ENCODE assay signal across 10 mouse cellular contexts in genomic region chr13:71403654-71404560, GRCm38 (mm10).
DNase-seq lines count a peak whose midpoint lies in the region; ATAC-seq and TF ChIP-seq lines count a peak whose summit lies in the region.
"Had no signal": no experiment of that assay in that cellular context is flagged by ENCODE, and none has a peak within 500 bp of the region (broad histone marks: within the 10 kb centered on the region; RNA-seq: fewer than 3 reads in every experiment).

No protein-coding gene starts in this region.

- no peak overlapping the region for H3K4me3 ChIP-seq in embryonic facial prominence, embryonic 15.5 days (replicated peaks)
- no peak overlapping the region for H3K4me3 ChIP-seq in layer of hippocampus, adult 2 months
- H3K4me3 ChIP-seq in midbrain, embryonic 14.5 days (replicated peaks; ENCODE audit: low read depth, low read length) = no peak overlapping the region
- H3K4me3 ChIP-seq in thymus, adult 2 months (ENCODE audit: control insufficient read depth, insufficient read depth, low read length) = no peak overlapping the region
- no peak overlapping the region for H3K4me3 ChIP-seq in neural tube, embryonic 15.5 days (replicated peaks)
- H3K4me3 ChIP-seq: neural tube, embryonic 12.5 days had no signal

- no peaks in the 10 kb centered on the region for H3K9me3 ChIP-seq in embryonic facial prominence, embryonic 15.5 days (replicated peaks)
- H3K9me3 ChIP-seq in midbrain, embryonic 14.5 days (ENCODE audit: control insufficient read depth, low read length) = no peaks in the 10 kb centered on the region
- H3K9me3 ChIP-seq in neural tube, embryonic 15.5 days (replicated peaks) = no peaks in the 10 kb centered on the region
- H3K9me3 ChIP-seq: neural tube, embryonic 12.5 days had no signal

- no peak overlapping the region for H3K9ac ChIP-seq in embryonic facial prominence, embryonic 15.5 days
- H3K9ac ChIP-seq in midbrain, embryonic 14.5 days (replicated peaks; ENCODE audit: low read length) = no peak overlapping the region
- no peak overlapping the region for H3K9ac ChIP-seq in neural tube, embryonic 15.5 days (replicated peaks)
- H3K9ac ChIP-seq: neural tube, embryonic 12.5 days had no signal

- H3K4me2 ChIP-seq in embryonic facial prominence, embryonic 15.5 days (replicated peaks) = 0 out of 2 replicates have a peak overlapping the region, but pooled peaks have one; percentile 19
- 0 out of 2 replicates have a peak overlapping the region, but pooled peaks have one; percentile 17 for H3K4me2 ChIP-seq in midbrain, embryonic 14.5 days (ENCODE audit: low read length)
- no peak overlapping the region for H3K4me2 ChIP-seq in neural tube, embryonic 15.5 days
- H3K4me2 ChIP-seq: neural tube, embryonic 12.5 days had no signal

- no peak for TF ChIP-seq POLR2A in thymus, adult 2 months (IDR thresholded peaks at IDR 0.05; ENCODE audit: control insufficient read depth, extremely low read depth, insufficient read depth, low read length, poor library complexity)

- no peaks in the 10 kb centered on the region for H3K36me3 ChIP-seq in embryonic facial prominence, embryonic 15.5 days
- no peaks in the 10 kb centered on the region for H3K36me3 ChIP-seq in midbrain, embryonic 14.5 days (ENCODE audit: control insufficient read depth, insufficient read depth, low read length)
- no peaks in the 10 kb centered on the region for H3K36me3 ChIP-seq in thymus, adult 2 months (ENCODE audit: control insufficient read depth, insufficient read depth, low read length)
- H3K36me3 ChIP-seq in neural tube, embryonic 15.5 days = no peaks in the 10 kb centered on the region
- H3K36me3 ChIP-seq: neural tube, embryonic 12.5 days had no signal

- ATAC-seq in embryonic facial prominence, embryonic 15.5 days (ENCODE audit: insufficient number of reproducible peaks, low FRiP score, low TSS enrichment, low read depth) = peak; percentile 60; the same call in 1 of the 2 replicates
- ATAC-seq in midbrain, embryonic 14.5 days (ENCODE audit: low FRiP score, low TSS enrichment) = peak; percentile 46; the same call in 1 of the 2 replicates
- ATAC-seq in neural tube, embryonic 15.5 days (ENCODE audit: low FRiP score) = no peak

- H3K27me3 ChIP-seq in embryonic facial prominence, embryonic 15.5 days = no peaks in the 10 kb centered on the region
- no peaks in the 10 kb centered on the region for H3K27me3 ChIP-seq in midbrain, embryonic 14.5 days (ENCODE audit: control insufficient read depth, insufficient read depth, low read length)
- H3K27me3 ChIP-seq in thymus, adult 2 months (ENCODE audit: control insufficient read depth, insufficient read depth, low read length) = no peaks in the 10 kb centered on the region
- H3K27me3 ChIP-seq in neural tube, embryonic 15.5 days (replicated peaks) = no peaks in the 10 kb centered on the region
- H3K27me3 ChIP-seq: neural tube, embryonic 12.5 days had no signal

- no peak for TF ChIP-seq CTCF in layer of hippocampus, adult 2 months (conservative IDR thresholded peaks at IDR 0.05)
- no peak for TF ChIP-seq CTCF in thymus, adult 2 months (IDR thresholded peaks at IDR 0.05; ENCODE audit: borderline replicate concordance, control insufficient read depth, extremely low read depth, insufficient read depth, low read length, poor library complexity)

- H3K4me1 ChIP-seq in embryonic facial prominence, embryonic 15.5 days = peaks cover 11% of the 10 kb centered on the region
- peaks cover 12% of the 10 kb centered on the region; the same call in 1 of the 2 replicates for H3K4me1 ChIP-seq in midbrain, embryonic 14.5 days (ENCODE audit: control insufficient read depth, insufficient read depth, low read length)
- H3K4me1 ChIP-seq in thymus, adult 2 months (replicated peaks; ENCODE audit: control insufficient read depth, insufficient read depth, low read length) = no peaks in the 10 kb centered on the region
- 0 out of 2 replicates have a peak, but pooled peaks cover 3% of the 10 kb centered on the region for H3K4me1 ChIP-seq in neural tube, embryonic 15.5 days
- H3K4me1 ChIP-seq: neural tube, embryonic 12.5 days had no signal

- 0 out of 2 replicates have a peak overlapping the region, but pooled peaks have one; percentile 18 for H3K27ac ChIP-seq in embryonic facial prominence, embryonic 15.5 days (replicated peaks)
- H3K27ac ChIP-seq in layer of hippocampus, adult 2 months = peak overlapping the region; percentile 10; the same call in 1 of the 2 replicates
- no peak overlapping the region for H3K27ac ChIP-seq in midbrain, embryonic 14.5 days (replicated peaks; ENCODE audit: low read depth, low read length)
- H3K27ac ChIP-seq in thymus, adult 2 months (ENCODE audit: control insufficient read depth, insufficient read depth, low read length) = no peak overlapping the region
- H3K27ac ChIP-seq in neural tube, embryonic 15.5 days (replicated peaks) = no peak overlapping the region
- H3K27ac ChIP-seq: neural tube, embryonic 12.5 days had no signal

- DNase-seq in brain, adult 2 months (ENCODE audit: low read depth, low spot score) = peak; percentile 83
- peak; percentile 17 to 46 for DNase-seq in layer of hippocampus, adult 2 months (ENCODE audit: low spot score in 2 of 2)
- DNase-seq in midbrain, embryonic 14.5 days = peak; percentile 57
- no peak for DNase-seq in lung, postnatal 14 days
- DNase-seq in thymus, adult 2 months = no peak
- DNase-seq in cerebellum, postnatal 14 days = no peak
- DNase-seq: lung, postnatal 10 days had no signal

- WGBS in embryonic facial prominence, embryonic 15.5 days = 23% methylated on average over 21 of the region's 21 CpGs
- WGBS in midbrain, embryonic 14.5 days = 27% methylated on average over 21 of the region's 21 CpGs
- 83% methylated on average over 21 of the region's 21 CpGs for WGBS in thymus, adult 2 months
- WGBS in neural tube, embryonic 15.5 days = 55% methylated on average over 21 of the region's 21 CpGs

Comparison
In these comparisons a context has a peak if more than half of its experiments do, and no peak if none do; other contexts are left out.
1. DNase-seq: peak in brain, adult 2 months (single experiment), layer of hippocampus, adult 2 months (2 of 2) and midbrain, embryonic 14.5 days (single experiment); none in lung, postnatal 14 days (single experiment), thymus, adult 2 months (single experiment) and cerebellum, postnatal 14 days (0 of 2).
2. H3K27ac ChIP-seq: peak in embryonic facial prominence, embryonic 15.5 days (single experiment) and layer of hippocampus, adult 2 months (single experiment); none in midbrain, embryonic 14.5 days (single experiment), thymus, adult 2 months (single experiment) and neural tube, embryonic 15.5 days (single experiment).